Mouse (Mus musculus) CH12.LX (cell line): ENCODE results near the gene Adamts18. TPM values are rescaled to one million over a fixed set of nuclear protein-coding genes. Genes with fewer than 3 reads are reported as not detected.

Experiments used
- DNase-seq: peaks from one replicate; pipeline ENCODE4 v3.0.0-alpha.2; 2013; ENCODE audit errors: extremely low read depth
- H3K27ac ChIP-seq: 2 replicates; pipeline ENCODE4 v1.5.1; 2012; ENCODE audit warnings: low read depth, mild to moderate bottlenecking, control low read depth, moderate library complexity; ENCODE audit not compliant: insufficient read depth
- H3K27me3 ChIP-seq: replicated peaks from 2 replicates; pipeline ENCODE3; 2012; ENCODE audit warnings: inconsistent platforms
- H3K36me3 ChIP-seq, 2 experiments: replicated peaks in 1 of 2; 2 replicates each; pipeline versions ENCODE3 to v1.6.1; 2012; ENCODE audit warnings: inconsistent platforms in 1 of 2, low read length in 1 of 2, mild to moderate bottlenecking in 1 of 2, mixed read lengths in 1 of 2, moderate library complexity in 1 of 2; ENCODE audit not compliant: control insufficient read depth in 1 of 2, insufficient read depth in 1 of 2
- H3K4me1 ChIP-seq, 2 experiments: 2 replicates each; pipeline ENCODE4 v1.6.1; 2012; ENCODE audit warnings: inconsistent platforms in 1 of 2, moderate library complexity in 1 of 2; ENCODE audit not compliant: insufficient read depth in 2 of 2, control insufficient read depth in 1 of 2
- H3K4me2 ChIP-seq: 2 replicates; pipeline ENCODE4 v1.6.1; 2012; ENCODE audit warnings: low read depth, mild to moderate bottlenecking, control low read depth; ENCODE audit not compliant: poor library complexity, insufficient read depth, severe bottlenecking
- H3K4me3 ChIP-seq, 3 experiments: fragments of 150-350 bp in 1 of 3; sonication (generic) in 1 of 3; replicated peaks in 1 of 3; 2 replicates each; pipeline versions ENCODE3 to v1.5.1; 2011 to 2012; ENCODE audit warnings: low read depth in 2 of 3, low read length in 2 of 3, mild to moderate bottlenecking in 2 of 3, moderate library complexity in 2 of 3, control low read depth in 1 of 3, improper control_type of control experiment in 1 of 3, inconsistent platforms in 1 of 3, mixed read lengths in 1 of 3; ENCODE audit not compliant: poor library complexity in 1 of 3
- H3K79me2 ChIP-seq: replicated peaks from 2 replicates; pipeline ENCODE4 v1.6.1; 2012; ENCODE audit warnings: mild to moderate bottlenecking, moderate library complexity; ENCODE audit not compliant: control insufficient read depth, poor library complexity, insufficient read depth, severe bottlenecking; ENCODE audit errors: extremely low read depth
- H3K9ac ChIP-seq: 2 replicates; pipeline ENCODE4 v1.6.1; 2012; ENCODE audit warnings: low read depth, mild to moderate bottlenecking, control low read depth, moderate library complexity; ENCODE audit not compliant: insufficient read depth
- H3K9me3 ChIP-seq: replicated peaks from 2 replicates; pipeline ENCODE3; 2012; ENCODE audit warnings: low read length, inconsistent platforms, mixed read lengths
- BHLHE40 ChIP-seq: IDR thresholded peaks from 2 replicates; pipeline ENCODE4 v1.6.1; 2011; ENCODE audit warnings: mild to moderate bottlenecking, low read depth, low read length, improper control_type of control experiment
- CHD2 ChIP-seq: IDR thresholded peaks from 2 replicates; pipeline ENCODE4 v1.6.1; 2011; ENCODE audit warnings: low read length, improper control_type of control experiment
- E2F4 ChIP-seq: IDR thresholded peaks from 2 replicates; pipeline ENCODE4 v1.6.1; 2011; ENCODE audit warnings: low read depth, low read length, improper control_type of control experiment; ENCODE audit not compliant: insufficient replicate concordance
- ELF1 ChIP-seq: IDR thresholded peaks from 2 replicates; pipeline ENCODE4 v1.6.1; 2014; ENCODE audit warnings: low read depth, mild to moderate bottlenecking, inconsistent platforms, low read length, improper control_type of control experiment
- ETS1 ChIP-seq: conservative IDR thresholded peaks from 2 replicates; pipeline ENCODE4 v1.6.1; 2012; ENCODE audit warnings: low read depth, mild to moderate bottlenecking, inconsistent platforms, low read length, improper control_type of control experiment, moderate library complexity
- GABPA ChIP-seq: IDR thresholded peaks from 2 replicates; pipeline ENCODE4 v1.6.1; 2012; ENCODE audit warnings: low read depth, low read length, improper control_type of control experiment, inconsistent platforms; ENCODE audit not compliant: insufficient replicate concordance
- IRF4 ChIP-seq: IDR thresholded peaks from 2 replicates; pipeline ENCODE4 v1.6.1; 2014; ENCODE audit warnings: low read depth, mild to moderate bottlenecking, inconsistent platforms, low read length, improper control_type of control experiment
- KAT2A ChIP-seq: IDR thresholded peaks from 2 replicates; pipeline ENCODE4 v1.6.1; 2012; ENCODE audit warnings: low read length, improper control_type of control experiment, inconsistent platforms; ENCODE audit not compliant: insufficient replicate concordance
- MAFK ChIP-seq: IDR thresholded peaks from 2 replicates; pipeline ENCODE4 v1.6.1; 2011; ENCODE audit warnings: low read length, improper control_type of control experiment; ENCODE audit not compliant: insufficient replicate concordance
- MAX ChIP-seq: IDR thresholded peaks from 2 replicates; pipeline ENCODE4 v1.6.1; 2011; ENCODE audit warnings: low read length, improper control_type of control experiment
- MAZ ChIP-seq: IDR thresholded peaks from 2 replicates; pipeline ENCODE4 v1.6.1; 2012; ENCODE audit warnings: low read depth, mild to moderate bottlenecking, inconsistent platforms, low read length, improper control_type of control experiment, moderate library complexity
- MEF2A ChIP-seq: IDR thresholded peaks from 2 replicates; pipeline ENCODE4 v1.6.1; 2014; ENCODE audit warnings: low read depth, mild to moderate bottlenecking, inconsistent platforms, low read length, improper control_type of control experiment, borderline replicate concordance
- MXI1 ChIP-seq: IDR thresholded peaks from 2 replicates; pipeline ENCODE4 v1.6.1; 2011; ENCODE audit warnings: mild to moderate bottlenecking, low read depth, low read length, improper control_type of control experiment
- NELFE ChIP-seq: IDR thresholded peaks from 2 replicates; pipeline ENCODE4 v1.6.1; 2011; ENCODE audit warnings: low read depth, low read length, improper control_type of control experiment
- NRF1 ChIP-seq: IDR thresholded peaks from 2 replicates; pipeline ENCODE4 v1.6.1; 2014; ENCODE audit warnings: low read depth, mild to moderate bottlenecking, inconsistent platforms, low read length, improper control_type of control experiment, moderate library complexity
- PAX5 ChIP-seq: IDR thresholded peaks from 2 replicates; pipeline ENCODE4 v1.6.1; 2012; ENCODE audit warnings: low read length, inconsistent platforms, mixed read lengths
- POLR2A ChIP-seq: IDR thresholded peaks from 2 replicates; pipeline ENCODE4 v1.6.1; 2011; ENCODE audit warnings: low read depth, mild to moderate bottlenecking, improper control_type of control experiment, low read length
- POLR2AphosphoS2 ChIP-seq: IDR thresholded peaks from 2 replicates; pipeline ENCODE4 v1.6.1; 2011; ENCODE audit warnings: low read depth, low read length, improper control_type of control experiment
- RAD21 ChIP-seq: IDR thresholded peaks from 2 replicates; pipeline ENCODE4 v1.6.1; 2011; ENCODE audit warnings: low read depth, mild to moderate bottlenecking, low read length, improper control_type of control experiment, moderate library complexity
- TBP ChIP-seq: conservative IDR thresholded peaks from 2 replicates; pipeline ENCODE4 v1.6.1; 2011; ENCODE audit warnings: low read depth, low read length, improper control_type of control experiment
- UBTF ChIP-seq: IDR thresholded peaks from 2 replicates; pipeline ENCODE4 v1.6.1; 2012; ENCODE audit warnings: low read depth, mild to moderate bottlenecking, inconsistent platforms, low read length, improper control_type of control experiment, moderate library complexity
- USF1 ChIP-seq: IDR thresholded peaks from 2 replicates; pipeline ENCODE4 v1.6.1; 2014; ENCODE audit warnings: low read depth, mild to moderate bottlenecking, inconsistent platforms, low read length, improper control_type of control experiment
- USF2 ChIP-seq: conservative IDR thresholded peaks from 2 replicates; pipeline ENCODE4 v1.6.1; 2011; ENCODE audit warnings: low read depth, low read length, improper control_type of control experiment
- ZKSCAN1 ChIP-seq: IDR thresholded peaks from 2 replicates; pipeline ENCODE4 v1.6.1; 2012; ENCODE audit warnings: low read depth, inconsistent platforms, low read length, improper control_type of control experiment, borderline replicate concordance
- ZMIZ1 ChIP-seq: IDR thresholded peaks from 2 replicates; pipeline ENCODE4 v1.6.1; 2012; ENCODE audit warnings: low read depth, mild to moderate bottlenecking, inconsistent platforms, low read length, improper control_type of control experiment
- ZNF384 ChIP-seq: IDR thresholded peaks from 2 replicates; pipeline ENCODE4 v1.6.1; 2012; ENCODE audit warnings: low read depth, low read length, improper control_type of control experiment, inconsistent platforms
- dilution Hi-C: fragments of 300-500 bp; cut with MboI; formaldehyde crosslinking; loops from 2 replicates; pipeline ENCODE4 v1.14.3; 2020; ENCODE audit warnings: low sequenced_read_pairs; ENCODE audit not compliant: extremely low pct_unique_long_range_greater_than_20kb, extremely low pct_ligation_motif_present
- in situ Hi-C: fragments of 300-500 bp; cut with MboI; formaldehyde crosslinking; loops from 3 replicates; pipeline ENCODE4 v1.14.3; 2019; ENCODE audit warnings: low sequenced_read_pairs, low pct_ligation_motif_present, low pct_unique_long_range_greater_than_20kb, mixed read lengths
- polyA plus RNA-seq: library from polyadenylated mRNA; unstranded; fragments of >175 nt; gene quantifications from 2 replicates; pipeline ENCODE4 v1.2.1, GENCODE M21; 2012; ENCODE audit warnings: low read depth; ENCODE audit not compliant: insufficient read length
- total RNA-seq, 2 experiments: library from RNA; depleted of rRNA; stranded (reverse); fragments of 300-350 nt in 1 of 2; fragments of >200 nt in 1 of 2; gene quantifications; 2 replicates each; pipeline ENCODE4 v1.2.3; 2012 to 2014

Gene Adamts18
- total and polyA plus RNA-seq, 3 experiments = not detected

DNA sequence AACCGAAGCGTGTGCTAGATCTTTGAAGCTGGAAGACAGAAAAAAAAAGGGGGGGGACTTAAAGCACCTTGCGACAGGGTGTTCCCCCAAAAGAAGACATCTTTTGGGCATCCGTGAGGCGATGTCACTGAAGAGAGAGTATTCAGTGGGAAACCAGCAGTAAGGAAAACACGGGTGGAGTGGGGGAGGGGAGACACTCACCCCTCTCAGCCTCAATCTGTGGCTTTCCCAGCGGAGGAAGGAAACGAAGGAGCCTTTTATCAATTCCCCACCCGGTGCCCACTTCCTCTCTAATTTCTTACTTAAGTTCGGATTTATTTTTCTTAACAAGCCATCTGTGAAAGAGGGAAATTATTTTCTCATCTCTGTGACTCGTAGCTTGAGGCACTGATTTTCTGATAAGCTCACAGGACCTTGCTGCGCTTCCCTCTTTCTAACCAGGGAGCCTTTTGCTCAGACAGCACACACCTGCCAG, 895 bp downstream of the Adamts18 start:
- in situ Hi-C loops = no loop called here
- no peaks in the 10 kb centered on the region for H3K27me3 ChIP-seq
- dilution Hi-C loops = no loop called here
- H3K79me2 ChIP-seq = no peaks in the 10 kb centered on the region
- DNase-seq = no peak
- no peak overlapping the region for H3K4me3 ChIP-seq
- no peak overlapping the region for H3K27ac ChIP-seq
- TF ChIP-seq PAX5 (no peak), USF1 (no peak), ZMIZ1 (no peak), MAZ (no peak), ETS1 (no peak), USF2 (no peak), POLR2AphosphoS2 (no peak), MAFK (no peak)
- TF ChIP-seq, all 38 proteins: peak for 0
- Histone ChIP-seq H3K9ac (no peak overlapping the region), H3K4me2 (no peak overlapping the region), H3K4me1 (no peaks in the 10 kb centered on the region), H3K9me3 (peaks cover 80% of the 10 kb centered on the region), H3K36me3 (no peaks in the 10 kb centered on the region)

DNA sequence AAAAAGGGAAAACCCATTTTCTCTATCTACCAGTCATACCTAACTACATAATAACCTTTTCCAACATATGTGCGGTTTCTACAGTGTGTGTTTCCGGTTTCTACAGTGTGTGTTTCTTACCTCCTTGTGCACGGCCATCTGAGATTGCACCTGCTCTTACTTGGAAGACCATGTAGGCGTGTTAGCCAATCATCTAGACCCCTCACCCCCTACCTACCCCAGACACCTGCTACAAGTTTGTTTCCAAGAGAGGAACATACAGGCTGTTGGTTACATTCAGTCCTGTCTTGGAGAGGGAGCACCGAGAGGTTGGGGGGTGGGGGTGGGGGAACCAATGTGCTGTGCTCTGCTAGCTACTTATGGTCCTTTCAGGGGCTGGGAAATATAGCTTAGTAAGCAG, 1.9 kb downstream of the Adamts18 start:
- no peak overlapping the region for H3K4me2 ChIP-seq
- no peaks in the 10 kb centered on the region for H3K36me3 ChIP-seq
- no peaks in the 10 kb centered on the region for H3K79me2 ChIP-seq
- no peak overlapping the region for H3K9ac ChIP-seq
- H3K27ac ChIP-seq = no peak overlapping the region
- H3K4me1 ChIP-seq = no peaks in the 10 kb centered on the region
- DNase-seq = no peak
- TF ChIP-seq ZMIZ1 (no peak), UBTF (no peak), RAD21 (no peak), BHLHE40 (no peak), KAT2A (no peak)
- dilution Hi-C loops (no loop called here), in situ Hi-C loops (no loop called here)
- peaks cover 76% of the 10 kb centered on the region for H3K9me3 ChIP-seq
- no peak overlapping the region for H3K4me3 ChIP-seq
- H3K27me3 ChIP-seq = no peaks in the 10 kb centered on the region

DNA sequence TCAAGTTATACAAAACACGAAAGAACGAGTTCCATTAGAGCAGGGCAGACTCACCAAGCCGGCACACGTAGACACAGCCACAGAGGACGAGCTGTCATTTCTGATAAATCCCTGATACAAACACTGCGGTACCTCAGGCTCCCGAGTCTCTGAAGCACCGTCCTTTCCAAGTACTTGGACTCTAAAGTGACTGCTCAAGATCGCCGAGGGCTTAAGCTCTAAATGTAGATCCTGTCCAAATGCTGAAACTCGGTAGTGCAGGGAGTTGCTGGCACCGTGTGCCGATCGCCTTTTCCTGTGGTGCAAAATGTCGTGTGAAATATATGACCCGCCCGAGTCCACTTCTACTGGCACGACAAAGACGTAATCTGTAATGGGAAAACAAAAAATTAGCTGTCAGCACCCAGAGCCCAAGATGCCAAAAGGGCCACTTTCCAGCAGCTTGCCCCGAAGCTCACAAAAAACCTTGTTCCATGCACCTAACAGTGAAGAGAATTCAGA, 3.7 kb downstream of the Adamts18 start:
- dilution Hi-C loops = no loop called here
- no peaks in the 10 kb centered on the region for H3K36me3 ChIP-seq

More for the DNA sequence above, 3.7 kb downstream of the Adamts18 start:
- Histone ChIP-seq H3K27ac (no peak overlapping the region), H3K9ac (no peak overlapping the region), H3K4me1 (no peaks in the 10 kb centered on the region), H3K4me3 (no peak overlapping the region), H3K79me2 (no peaks in the 10 kb centered on the region), H3K9me3 (peaks cover 64% of the 10 kb centered on the region), H3K27me3 (no peaks in the 10 kb centered on the region), H3K4me2 (no peak overlapping the region)
- TF ChIP-seq NRF1 (no peak), GABPA (no peak), IRF4 (no peak), POLR2A (no peak), TBP (no peak), USF1 (no peak), ZNF384 (no peak), KAT2A (no peak), ZKSCAN1 (no peak), E2F4 (no peak), MEF2A (no peak), MAX (no peak), ELF1 (no peak), CHD2 (no peak), MXI1 (no peak), ZMIZ1 (no peak), USF2 (no peak), NELFE (no peak), UBTF (no peak)
- DNase-seq = no peak
- in situ Hi-C loops = no loop called here
